ENCODE assay signal across 32 mouse cellular contexts in the genomic region with DNA sequence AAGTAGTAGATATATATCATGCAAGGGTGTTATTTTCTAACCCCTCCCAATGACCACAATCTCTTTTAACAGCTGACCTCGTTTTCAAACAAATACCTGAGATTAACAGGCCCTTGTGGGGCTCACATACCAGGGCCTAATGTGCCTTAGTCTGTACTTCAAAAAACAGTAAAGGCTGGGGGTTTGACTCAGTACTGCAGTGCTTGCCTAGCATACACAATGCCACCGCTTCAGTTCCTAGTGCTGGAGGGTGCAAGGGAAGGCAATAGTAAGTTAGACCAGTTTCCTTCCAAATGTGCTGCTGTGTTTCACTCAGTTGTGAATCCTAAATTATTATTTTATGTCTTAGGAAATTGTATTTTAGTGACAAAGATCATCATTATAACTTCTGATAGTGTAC.
"Had no signal": no experiment of that assay in that cellular context is flagged by ENCODE, and none has a peak within 500 bp of the region (broad histone marks: within the 10 kb centered on the region; RNA-seq: fewer than 3 reads in every experiment).

No protein-coding gene starts in this region.

- H3K27me3 ChIP-seq: heart, embryonic 12.5 days; heart, embryonic 13.5 days; heart, embryonic 15.5 days; hindbrain, embryonic 12.5 days; hindbrain, embryonic 13.5 days; hindbrain, embryonic 15.5 days; intestine, embryonic 15.5 days had no signal

- ATAC-seq: hindbrain, embryonic 16.5 days; hindbrain, postnatal 0 days; inflammation-experienced regulatory T-cells, adult 6 months; intestine, embryonic 15.5 days; intestine, embryonic 16.5 days; intestine, postnatal 0 days had no signal

- H3K4me2 ChIP-seq: heart, embryonic 11.5 days; heart, embryonic 12.5 days; heart, embryonic 13.5 days; heart, embryonic 15.5 days; hindbrain, embryonic 12.5 days; hindbrain, embryonic 13.5 days; hindbrain, embryonic 14.5 days; hindbrain, embryonic 15.5 days; intestine, embryonic 15.5 days had no signal

- H3K4me1 ChIP-seq: heart, embryonic 10.5 days; heart, embryonic 12.5 days; heart, embryonic 13.5 days; heart, embryonic 15.5 days; hindbrain, embryonic 10.5 days; hindbrain, embryonic 12.5 days; hindbrain, embryonic 13.5 days; hindbrain, embryonic 15.5 days; intestine, embryonic 15.5 days had no signal

- H3K27ac ChIP-seq: heart, adult 2 months; heart, embryonic 10.5 days; heart, embryonic 13.5 days; heart, embryonic 15.5 days; hindbrain, embryonic 10.5 days; hindbrain, embryonic 12.5 days; hindbrain, embryonic 13.5 days; hindbrain, embryonic 14.5 days; hindbrain, embryonic 15.5 days; hindbrain, postnatal 0 days; intestine, embryonic 15.5 days; kidney, postnatal 0 days; layer of hippocampus, adult 2 months; left cerebral cortex, adult 2 months had no signal

- H3K9ac ChIP-seq: heart, embryonic 12.5 days; heart, embryonic 13.5 days; heart, embryonic 15.5 days; hindbrain, embryonic 12.5 days; hindbrain, embryonic 13.5 days; hindbrain, embryonic 14.5 days; hindbrain, embryonic 15.5 days; intestine, embryonic 15.5 days had no signal

- H3K9me3 ChIP-seq: heart, embryonic 10.5 days; heart, embryonic 12.5 days; heart, embryonic 13.5 days; heart, embryonic 15.5 days; hindbrain, embryonic 10.5 days; hindbrain, embryonic 12.5 days; hindbrain, embryonic 13.5 days; hindbrain, embryonic 15.5 days; intestine, embryonic 15.5 days had no signal

- DNase-seq: heart, adult 2 months; heart, postnatal 10 days; heart, postnatal 14 days; heart, postnatal 36 days; heart, postnatal 4 days; kidney, adult 11 months; kidney, adult 8-10 months; kidney, adult 9 months; kidney, postnatal 10 days; kidney, postnatal 14 days; kidney, postnatal 25 days; layer of hippocampus, adult 9-11 months; layer of hippocampus, postnatal 36 days had no signal

- H3K4me3 ChIP-seq: heart, adult 2 months; heart, embryonic 10.5 days; heart, embryonic 12.5 days; heart, embryonic 13.5 days; heart, embryonic 15.5 days; hindbrain, embryonic 10.5 days; hindbrain, embryonic 12.5 days; hindbrain, embryonic 13.5 days; hindbrain, embryonic 15.5 days; intestine, embryonic 15.5 days; layer of hippocampus, adult 2 months; left cerebral cortex, adult 2 months had no signal
